Mouse (Mus musculus) liver, adult 2 months (tissue): ENCODE measurements around the gene Myh14. TPM values are rescaled to one million over a fixed set of nuclear protein-coding genes. Genes with fewer than 3 reads are reported as not detected.

Experiments
- DNase-seq: peaks from one replicate; pipeline ENCODE4 v3.0.0-alpha.2; 2011; ENCODE audit warnings: low read depth, low spot score; ENCODE audit errors: extremely low read depth
- H3K27ac ChIP-seq: fragments of 200-500 bp; replicated peaks from 2 replicates; pipeline ENCODE4 v1.5.1; 2012; ENCODE audit warnings: low read depth, mild to moderate bottlenecking, control low read depth, inconsistent platforms, low read length; ENCODE audit not compliant: insufficient read depth
- H3K27me3 ChIP-seq: fragments of 200-500 bp; 2 replicates; pipeline ENCODE4 v1.6.1; 2012; ENCODE audit warnings: mild to moderate bottlenecking, moderate library complexity, low read length, inconsistent platforms; ENCODE audit not compliant: control insufficient read depth, insufficient read depth
- H3K36me3 ChIP-seq: fragments of 200-500 bp; 2 replicates; pipeline ENCODE4 v1.6.1; 2012; ENCODE audit warnings: low read length, inconsistent platforms; ENCODE audit not compliant: control insufficient read depth, insufficient read depth
- H3K4me1 ChIP-seq: fragments of 200-500 bp; 2 replicates; pipeline ENCODE4 v1.6.1; 2011; ENCODE audit warnings: low read length; ENCODE audit not compliant: control insufficient read depth, insufficient read depth
- H3K4me3 ChIP-seq: fragments of 200-500 bp; 2 replicates; pipeline ENCODE4 v1.5.1; 2011; ENCODE audit warnings: low read depth, mild to moderate bottlenecking, control low read depth, low read length, moderate library complexity; ENCODE audit not compliant: insufficient read depth
- H3K79me2 ChIP-seq: fragments of 200-500 bp; 2 replicates; pipeline ENCODE4 v1.6.1; 2012; ENCODE audit warnings: inconsistent platforms, mild to moderate bottlenecking, low read length, moderate library complexity; ENCODE audit not compliant: control insufficient read depth, insufficient read depth
- H3K9ac ChIP-seq: fragments of 200-500 bp; 2 replicates; pipeline ENCODE4 v1.6.1; 2012; ENCODE audit warnings: low read depth, mild to moderate bottlenecking, control low read depth, inconsistent platforms, low read length
- CTCF ChIP-seq: fragments of 200-500 bp; IDR thresholded peaks from 2 replicates; pipeline ENCODE4 v1.5.1; 2011; ENCODE audit warnings: low read depth, low read length, control low read depth
- POLR2A ChIP-seq: fragments of 200-500 bp; IDR thresholded peaks from 2 replicates; pipeline ENCODE4 v1.6.1; 2011; ENCODE audit warnings: low read length, control low read depth; ENCODE audit not compliant: insufficient read depth; ENCODE audit errors: extremely low read depth
- WGBS: fragments of 180-500 bp; shearing (Covaris S2); methylation state at CpG from one replicate; pipeline ENCODE4 v1.1.7; 2018; 5-methylcytosine and 5-hydroxymethylcytosine counted together
- polyA plus RNA-seq: library from polyadenylated mRNA; depleted of rRNA; stranded (reverse); fragments of >200 nt; gene quantifications from 2 replicates; pipeline ENCODE4 v1.2.3, GENCODE M21; 2012
- total RNA-seq: library from RNA; depleted of rRNA; stranded (reverse); fragments of >200 nt; gene quantifications from 2 replicates; pipeline ENCODE4 v1.2.3, GENCODE M21; 2014

Gene Myh14
- total and polyA plus RNA-seq, 2 experiments = 5.6 to 7.0 TPM

- TF ChIP-seq POLR2A = no peak
- no peak for TF ChIP-seq CTCF
- DNase-seq = no peak
- Histone ChIP-seq H3K27me3 (no peaks in the 10 kb centered on the region; the same call in 1 of the 2 replicates), H3K4me1 (no peaks in the 10 kb centered on the region), H3K9ac (no peak overlapping the region), H3K4me3 (no peak overlapping the region), H3K27ac (no peak overlapping the region), H3K36me3 (no peaks in the 10 kb centered on the region; the same call in 1 of the 2 replicates), H3K79me2 (no peaks in the 10 kb centered on the region)
- WGBS = 54% methylated on average over 29 of the region's 29 CpGs
Observed at GRCm38 (mm10) chr7:44606171-44606901, 64.3 kb downstream of the Myh14 start.

GRCm38 (mm10) chr7:44605436-44605835, 65.2 kb downstream of the Myh14 start:
- TF ChIP-seq CTCF (no peak), POLR2A (no peak)
- H3K79me2 ChIP-seq = no peaks in the 10 kb centered on the region
- H3K27me3 ChIP-seq = no peaks in the 10 kb centered on the region; the same call in 1 of the 2 replicates
- DNase-seq = no peak
- no peak overlapping the region for H3K9ac ChIP-seq
- no peaks in the 10 kb centered on the region for H3K4me1 ChIP-seq
- 65% methylated on average over 7 of the region's 7 CpGs for WGBS
- H3K27ac ChIP-seq = no peak overlapping the region
- no peak overlapping the region for H3K4me3 ChIP-seq
- H3K36me3 ChIP-seq = no peaks in the 10 kb centered on the region

- no peaks in the 10 kb centered on the region; the same call in 1 of the 2 replicates for H3K27me3 ChIP-seq
- no peak for TF ChIP-seq POLR2A
- TF ChIP-seq CTCF = no peak
Observed at GRCm38 (mm10) chr7:44604619-44605018, 66.0 kb downstream of the Myh14 start.

GRCm38 (mm10) chr7:44604139-44604606, 66.5 kb downstream of the Myh14 start:
- no peak for TF ChIP-seq POLR2A
- peak; percentile 24; the same call in 1 of the 2 replicates for TF ChIP-seq CTCF
- Histone ChIP-seq H3K4me1 (no peaks in the 10 kb centered on the region), H3K9ac (no peak overlapping the region), H3K4me3 (peak overlapping the region; percentile 47), H3K27me3 (no peaks in the 10 kb centered on the region; the same call in 1 of the 2 replicates), H3K36me3 (no peaks in the 10 kb centered on the region), H3K79me2 (no peaks in the 10 kb centered on the region), H3K27ac (no peak overlapping the region)
- DNase-seq = no peak
- WGBS = 3% methylated on average over 25 of the region's 25 CpGs

More at GRCm38 (mm10) chr7:44604619-44605018, 66.0 kb downstream of the Myh14 start:
- Histone ChIP-seq H3K9ac (no peak overlapping the region), H3K4me1 (no peaks in the 10 kb centered on the region), H3K79me2 (no peaks in the 10 kb centered on the region), H3K27ac (no peak overlapping the region), H3K4me3 (peak overlapping the region; percentile 47; the same call in 1 of the 2 replicates), H3K36me3 (no peaks in the 10 kb centered on the region)
- WGBS = 23% methylated on average over 8 of the region's 8 CpGs
- no peak for DNase-seq

- Histone ChIP-seq H3K79me2 (no peaks in the 10 kb centered on the region), H3K27me3 (no peaks in the 10 kb centered on the region; the same call in 1 of the 2 replicates)
- 7% methylated on average over 20 of the region's 20 CpGs for WGBS
Observed at GRCm38 (mm10) chr7:44603186-44603855, 67.3 kb downstream of the Myh14 start.

More at GRCm38 (mm10) chr7:44603186-44603855, 67.3 kb downstream of the Myh14 start:
- H3K27ac ChIP-seq = no peak overlapping the region
- no peak overlapping the region for H3K4me3 ChIP-seq
- no peak for DNase-seq
- H3K36me3 ChIP-seq = no peaks in the 10 kb centered on the region
- H3K4me1 ChIP-seq = no peaks in the 10 kb centered on the region
- TF ChIP-seq CTCF = no peak
- H3K9ac ChIP-seq = no peak overlapping the region
